Mouse (Mus musculus) heart, postnatal 0 days (tissue): Measurements from ENCODE around the gene Gm9964.

Experiments used
- CTCF ChIP-seq: IDR thresholded peaks from 2 replicates; pipeline ENCODE4 v1.5.1; 2016; ENCODE audit warnings: antibody characterized with exemption, control low read depth, low read depth
- EP300 ChIP-seq: IDR thresholded peaks from 2 replicates; pipeline ENCODE4 v1.6.1; 2016; ENCODE audit warnings: antibody characterized with exemption, low read depth

DNA sequence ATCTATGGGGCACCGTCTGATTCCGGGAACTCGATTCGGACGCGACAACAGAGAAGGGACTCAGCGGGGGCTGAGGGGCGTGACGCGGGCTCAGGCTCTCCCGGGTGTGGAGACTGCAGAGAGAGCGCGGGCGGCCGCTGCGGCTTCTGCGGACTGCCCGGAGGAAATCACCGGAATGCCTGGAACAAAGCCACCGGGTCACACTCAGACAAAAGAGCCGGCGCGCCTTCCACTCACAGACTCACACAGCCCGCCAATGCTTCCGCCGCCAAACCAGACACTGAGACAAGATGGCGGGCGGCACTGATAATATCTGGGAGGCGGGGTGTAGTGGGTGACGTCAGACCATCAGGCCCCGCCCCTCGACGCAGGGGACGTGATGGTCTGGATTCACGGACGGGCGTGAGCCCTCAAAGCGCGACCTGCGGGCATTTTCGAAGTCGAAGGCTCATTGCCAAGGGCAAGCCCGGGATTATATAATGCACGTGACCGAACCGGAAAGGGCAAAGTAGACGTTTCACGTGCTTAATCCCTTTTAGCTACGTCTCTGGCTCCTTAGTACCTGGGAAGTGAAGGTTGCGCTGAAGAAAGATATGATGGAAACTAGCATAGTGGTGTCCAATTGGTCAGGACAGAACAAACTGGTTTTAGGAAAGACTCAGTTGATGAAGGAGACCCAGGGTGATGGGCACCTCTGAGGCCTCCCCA lies 42.2 kb downstream of the Gm9964 start, which contains the start of gene Wsb1:
- TF ChIP-seq CTCF (no peak), EP300 (peak; percentile 66)
